Mouse (Mus musculus) cerebellum, adult 18-20 months (tissue): ENCODE measurements around the gene Cmtm4.
A peak's percentile ranks its signal among the peaks of the same experiment; 100 is the strongest.

Experiments used
- DNase-seq, 2 experiments: peaks; one replicate each; pipeline ENCODE4 v3.0.0; 2021

The Cmtm4 gene

GRCm38 (mm10) chr8:104410628-104411273 is 15.1 kb upstream of the Cmtm4 start:
- DNase-seq, result no peak

GRCm38 (mm10) chr8:104408328-104409110 is 12.9 kb upstream of the Cmtm4 start:
- no peak for DNase-seq

GRCm38 (mm10) chr8:104406340-104407128 is 10.9 kb upstream of the Cmtm4 start:
- DNase-seq, result no peak

GRCm38 (mm10) chr8:104405430-104406187 is 10.0 kb upstream of the Cmtm4 start:
- peak in 1 of 2 experiments; percentile 38 for DNase-seq

DNA sequence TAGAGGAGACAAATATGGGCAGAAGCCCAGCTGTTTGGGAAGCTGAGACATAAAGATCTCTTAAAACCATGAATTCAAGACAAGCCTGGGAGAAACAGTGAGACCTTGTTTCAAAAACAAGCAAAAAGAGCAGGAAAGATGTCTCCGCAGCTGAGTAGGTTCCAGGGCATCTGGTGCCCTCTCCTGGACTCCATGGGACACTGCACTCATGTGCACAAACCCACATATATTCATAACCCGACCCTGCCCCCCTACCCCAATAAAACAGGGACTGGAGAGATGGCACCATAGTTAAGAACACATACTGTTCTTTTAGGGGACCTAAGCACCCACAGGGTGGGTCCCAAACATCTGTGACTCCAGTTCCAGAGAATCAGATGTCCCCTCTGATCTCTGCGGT is 8.0 kb upstream of the Cmtm4 start:
- DNase-seq, result no peak

- peak; percentile 57 to 79 for DNase-seq
Observed at GRCm38 (mm10) chr8:104394801-104395702, 555 bp downstream of the Cmtm4 start.

DNA sequence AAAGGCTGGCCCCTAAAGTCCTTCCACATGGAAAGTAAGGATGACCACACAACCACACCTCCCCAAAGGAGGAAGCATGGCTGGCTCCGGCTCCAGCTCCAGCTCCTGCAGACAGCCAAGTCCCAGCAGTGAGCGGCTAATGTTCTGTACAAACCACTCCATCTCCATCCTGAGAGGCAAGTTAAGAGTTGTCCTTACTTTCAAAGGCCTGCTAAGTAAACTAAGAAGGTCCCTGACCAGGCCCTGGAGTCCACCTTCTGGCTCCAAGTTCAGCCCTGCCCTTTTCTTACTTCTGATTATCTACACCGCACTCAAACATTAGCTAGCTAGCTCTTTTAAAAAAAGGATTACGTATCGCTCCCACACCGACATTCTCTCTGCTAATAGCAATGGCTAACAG is 1.8 kb downstream of the Cmtm4 start:
- no peak for DNase-seq

DNA sequence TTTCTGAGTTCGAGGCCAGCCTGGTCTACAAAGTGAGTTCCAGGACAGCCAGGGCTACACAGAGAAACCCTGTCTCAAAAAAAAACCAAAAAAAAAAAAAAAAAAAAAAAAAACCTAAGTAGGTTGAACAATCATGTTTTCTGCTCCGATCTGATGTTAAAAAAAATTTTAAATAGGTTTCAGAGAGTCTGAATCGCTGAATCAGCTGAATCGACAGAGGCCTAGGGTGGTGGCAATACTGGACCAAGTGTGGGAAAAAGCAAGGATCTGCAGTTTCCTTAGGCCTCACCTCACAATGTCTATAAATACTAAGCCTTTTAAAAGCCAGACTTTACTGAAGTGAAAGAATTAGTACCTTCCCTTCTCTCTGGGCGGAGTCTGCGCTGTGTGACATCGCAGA is 2.5 kb downstream of the Cmtm4 start:
- no peak for DNase-seq

DNA sequence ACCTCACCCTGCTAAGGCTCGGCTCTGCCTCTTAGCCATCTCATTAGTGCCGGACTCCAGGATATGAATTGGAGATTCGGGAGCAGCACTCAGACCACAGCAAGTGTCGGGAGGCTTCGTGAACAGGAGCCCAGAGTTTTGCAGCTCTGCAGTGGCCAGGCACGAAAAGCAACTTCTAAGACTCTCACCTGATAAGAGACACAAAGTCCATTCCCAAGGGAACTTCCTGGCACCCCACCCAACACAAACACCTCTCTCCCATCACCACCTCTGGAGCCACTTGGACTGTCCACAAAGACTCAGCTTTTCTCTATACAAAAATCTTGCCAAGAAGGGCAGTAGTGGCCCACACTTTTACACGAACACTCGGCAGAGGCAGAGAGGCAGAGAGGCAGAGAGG is 5.4 kb downstream of the Cmtm4 start:
- DNase-seq, result no peak

GRCm38 (mm10) chr8:104387980-104388379 is 7.6 kb downstream of the Cmtm4 start:
- DNase-seq, result peak; percentile 43 to 60

DNA sequence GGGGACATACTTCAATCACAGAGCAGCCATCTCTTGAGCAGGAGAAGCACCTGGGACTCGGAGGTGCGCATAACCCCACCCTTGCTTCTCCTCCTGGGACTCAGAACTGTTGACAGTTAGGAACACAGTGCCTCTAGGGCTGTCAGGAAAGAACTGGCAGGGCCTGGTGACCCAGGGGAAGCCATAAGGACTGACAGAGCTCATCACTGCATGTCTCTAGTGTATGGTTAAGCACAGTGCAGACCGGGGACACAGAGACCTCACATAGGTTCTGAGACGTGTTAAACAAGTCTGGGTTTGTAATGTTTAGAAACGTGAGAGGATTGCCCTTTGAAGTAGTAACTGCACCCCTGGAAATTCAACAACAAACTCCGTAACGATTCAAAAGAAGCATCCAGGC is 8.1 kb downstream of the Cmtm4 start:
- no peak for DNase-seq

- DNase-seq, result no peak
Observed at GRCm38 (mm10) chr8:104386693-104387092, 8.9 kb downstream of the Cmtm4 start.

- no peak for DNase-seq
Observed at GRCm38 (mm10) chr8:104383977-104384376, 11.6 kb downstream of the Cmtm4 start.

DNA sequence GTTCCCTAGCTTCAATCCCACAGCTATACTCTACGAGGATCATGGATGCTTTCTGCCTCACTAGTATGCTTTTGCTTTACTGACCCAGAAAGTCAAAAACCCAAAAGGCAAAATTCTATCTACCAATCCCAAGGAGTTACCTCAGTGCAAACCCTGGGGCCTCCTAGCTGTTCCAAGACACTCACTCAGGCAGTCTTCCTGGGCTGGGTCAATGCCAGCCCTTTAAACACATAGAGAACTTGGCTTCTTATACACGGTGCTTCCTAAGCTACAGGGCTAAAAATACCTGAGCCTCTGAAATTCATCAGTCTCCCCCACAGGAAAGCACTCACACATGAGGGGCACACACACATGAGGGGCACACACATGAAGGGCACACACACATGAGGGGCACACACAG is 12.3 kb downstream of the Cmtm4 start:
- DNase-seq, result no peak

DNA sequence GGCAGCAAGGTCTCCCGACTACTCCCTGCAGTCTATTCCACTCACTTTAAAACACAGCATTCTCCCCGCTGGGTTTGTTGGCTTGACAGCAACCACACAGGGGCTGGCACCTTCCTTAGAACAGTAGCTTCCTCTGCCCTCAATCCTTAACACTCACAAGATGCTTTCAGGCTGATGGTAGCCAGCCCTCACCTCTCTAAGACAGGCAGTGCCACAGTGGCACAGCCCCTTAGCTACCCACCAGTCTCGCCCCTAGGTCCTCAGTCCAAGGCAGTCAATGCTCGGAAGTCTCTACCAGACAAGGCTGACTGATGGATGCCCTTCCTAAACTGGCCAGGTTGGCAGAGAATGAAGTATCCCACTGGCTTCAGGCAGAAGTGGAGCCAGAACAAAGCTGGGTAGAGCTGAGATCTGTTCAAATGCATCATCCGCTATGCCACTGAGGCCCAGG is 14.6 kb downstream of the Cmtm4 start:
- DNase-seq, result peak; percentile 47 to 54

GRCm38 (mm10) chr8:104380269-104380668 is 15.3 kb downstream of the Cmtm4 start:
- DNase-seq, result no peak

GRCm38 (mm10) chr8:104379301-104379836 is 16.2 kb downstream of the Cmtm4 start:
- DNase-seq, result no peak

DNA sequence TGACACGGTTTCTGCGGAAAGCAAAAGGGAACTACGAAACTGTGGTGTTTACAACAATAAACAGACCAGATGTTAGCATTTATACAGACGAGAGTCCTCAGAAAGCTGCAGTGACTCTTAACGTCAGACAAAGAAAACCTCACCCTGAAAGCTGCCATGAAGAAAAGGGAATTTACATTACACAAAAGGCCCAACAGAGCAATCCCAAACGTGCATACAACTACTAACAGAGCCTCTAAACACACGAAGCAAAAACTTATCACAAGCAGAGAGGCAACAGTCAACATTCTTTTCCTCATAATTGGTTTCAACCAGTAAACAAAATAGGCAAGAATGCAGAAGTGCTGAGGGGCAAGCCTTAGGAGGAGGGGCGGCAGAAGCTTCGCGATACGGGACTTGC is 18.9 kb downstream of the Cmtm4 start:
- DNase-seq, result no peak

GRCm38 (mm10) chr8:104375959-104376358 is 19.6 kb downstream of the Cmtm4 start:
- no peak for DNase-seq

GRCm38 (mm10) chr8:104374864-104375846 is 20.5 kb downstream of the Cmtm4 start:
- DNase-seq, result peak; percentile 59 to 62
